Mouse (Mus musculus): Measurements from ENCODE around the gene Polr2a.
"Not testable (repeated sequence)": the region's sequence is repeated elsewhere in the genome, so short reads cannot be mapped to it uniquely, and the experiment has no call there.

The Polr2a gene

DNA sequence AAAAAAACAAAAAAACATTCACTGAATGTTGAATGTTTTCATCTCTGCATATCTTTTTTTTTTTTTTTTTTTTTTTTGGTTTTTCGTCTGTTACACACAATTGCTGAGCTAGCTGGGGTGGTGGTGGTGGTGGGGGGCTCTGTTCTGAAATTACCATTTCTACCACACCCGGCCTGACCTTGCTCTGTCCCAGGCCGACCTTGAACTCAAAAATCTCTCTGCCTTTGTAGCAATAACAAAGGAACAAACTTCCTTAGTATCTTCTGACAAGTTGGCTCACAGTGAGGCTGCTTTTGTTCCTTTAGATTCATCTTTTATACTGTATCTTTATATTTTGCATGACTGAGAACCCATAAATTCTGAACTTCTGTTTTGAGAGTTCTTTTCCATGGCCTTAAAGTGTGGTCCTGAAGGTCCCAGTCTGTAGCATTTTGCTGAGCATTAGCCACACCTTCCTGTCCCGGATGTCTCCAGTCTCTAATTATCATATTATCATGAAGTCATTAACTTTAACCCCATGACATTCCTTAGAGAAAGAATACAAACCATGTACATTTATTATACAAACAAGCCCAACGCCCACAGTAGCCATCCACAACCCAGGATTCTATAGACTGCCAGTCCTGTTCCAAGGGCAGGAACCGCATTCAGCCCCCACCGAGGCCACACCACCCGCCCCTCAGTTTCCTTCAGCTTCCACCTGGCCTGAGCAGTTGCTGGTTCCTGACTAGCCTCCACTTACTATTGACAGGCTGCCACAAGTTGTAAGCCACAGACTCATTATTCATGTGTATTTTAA lies 54.4 kb downstream of the Polr2a start:
- DNase-seq (ENCODE audit: low spot score), result no peak

DNA sequence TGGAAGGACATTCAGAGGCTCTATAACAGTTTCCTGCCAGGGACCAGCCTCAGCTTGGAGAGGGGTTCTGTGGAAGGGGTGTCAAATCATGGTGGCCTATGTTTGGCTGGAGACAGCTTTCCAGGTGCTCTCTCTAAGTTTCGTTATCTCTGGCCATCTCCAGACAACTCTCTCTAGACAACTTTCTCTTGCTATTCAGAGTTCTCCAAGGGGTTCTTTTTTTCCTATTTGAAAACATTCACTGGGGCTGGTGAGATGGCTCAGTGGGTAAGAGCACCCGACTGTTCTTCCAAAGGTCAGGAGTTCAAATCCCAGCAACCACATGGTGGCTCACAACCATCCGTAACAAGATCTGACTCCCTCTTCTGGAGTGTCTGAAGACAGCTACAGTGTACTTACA lies 55.1 kb downstream of the Polr2a start:
- DNase-seq (ENCODE audit: low spot score), result not testable (repeated sequence)

DNA sequence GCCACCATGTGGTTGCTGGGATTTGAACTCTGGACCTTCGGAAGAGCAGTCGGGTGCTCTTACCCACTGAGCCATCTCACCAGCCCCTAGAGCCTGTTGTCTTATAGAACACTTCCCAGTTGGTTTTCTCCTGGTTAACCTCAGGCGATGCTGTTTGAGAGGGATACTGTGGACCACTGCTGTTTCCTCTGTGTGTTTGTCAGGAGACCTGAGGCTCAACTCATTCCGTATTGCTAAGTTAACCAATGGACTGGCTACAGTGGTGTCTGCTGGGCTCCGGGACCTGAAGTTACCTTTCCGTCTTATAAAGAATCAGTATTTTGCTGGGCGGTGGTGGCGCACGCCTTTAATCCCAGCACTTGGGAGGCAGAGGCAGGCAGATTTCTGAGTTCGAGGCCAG lies 55.6 kb downstream of the Polr2a start:
- not testable (repeated sequence) for DNase-seq (ENCODE audit: low spot score)

DNA sequence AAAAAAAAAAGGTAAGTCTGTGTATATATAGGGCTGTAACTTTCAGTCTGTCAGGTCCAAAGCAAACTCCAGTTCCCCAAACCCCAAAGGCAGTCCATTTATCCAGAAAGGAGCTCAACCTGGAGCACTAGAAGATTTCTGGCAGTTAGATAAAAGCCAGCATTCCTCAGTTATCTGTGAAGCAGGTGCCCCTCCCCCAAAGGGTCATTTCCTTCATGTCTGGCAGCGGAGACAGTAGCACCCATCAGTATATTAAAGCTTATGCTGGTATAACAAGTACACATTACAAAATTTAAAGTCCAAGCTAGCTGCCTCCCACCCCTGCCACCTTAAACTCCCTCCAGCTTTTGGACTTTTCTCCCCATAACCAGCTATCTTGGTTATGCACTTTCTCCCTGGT lies 58.8 kb downstream of the Polr2a start:
- no peak for DNase-seq (ENCODE audit: low spot score)

DNA sequence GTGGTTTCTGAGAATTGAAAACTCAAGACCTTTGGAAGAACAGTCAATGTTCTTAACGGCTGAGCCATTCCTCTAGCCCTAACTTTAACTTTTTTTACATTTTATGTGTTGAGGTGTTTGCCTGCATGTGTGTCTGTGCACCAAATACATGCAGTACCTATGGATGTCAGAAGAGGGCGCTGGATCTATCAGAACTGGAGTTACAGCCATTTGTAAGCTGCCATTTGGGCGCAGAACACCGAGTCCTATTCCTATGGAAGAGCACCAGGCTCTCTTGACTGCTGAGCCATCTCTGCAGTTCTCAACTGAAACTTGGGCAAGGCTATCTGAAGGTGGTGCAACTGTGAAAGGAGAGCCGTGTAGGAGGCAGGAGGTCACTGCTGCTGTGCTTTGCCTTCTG lies 59.9 kb downstream of the Polr2a start:
- DNase-seq (ENCODE audit: low spot score), result no peak

DNA sequence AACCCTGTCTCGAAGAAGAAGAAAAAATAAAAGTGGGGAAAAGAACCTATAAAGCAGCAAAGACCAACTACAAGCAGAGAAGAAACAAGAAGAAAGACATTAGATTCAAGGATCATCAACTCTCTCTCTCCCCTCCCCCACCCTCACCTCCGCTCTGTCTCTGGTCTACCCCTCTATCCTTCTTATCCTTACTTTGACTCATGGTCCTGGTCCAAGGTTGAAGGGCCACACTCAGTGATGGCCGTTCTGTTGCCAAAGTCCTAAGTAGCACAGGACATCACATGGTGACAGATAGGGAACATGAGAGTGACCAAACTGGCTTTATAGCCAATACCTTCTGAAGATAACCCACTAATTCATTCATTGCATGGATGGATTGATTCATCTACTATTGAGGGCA lies 61.0 kb downstream of the Polr2a start:
- DNase-seq (ENCODE audit: low spot score), result no peak

DNA sequence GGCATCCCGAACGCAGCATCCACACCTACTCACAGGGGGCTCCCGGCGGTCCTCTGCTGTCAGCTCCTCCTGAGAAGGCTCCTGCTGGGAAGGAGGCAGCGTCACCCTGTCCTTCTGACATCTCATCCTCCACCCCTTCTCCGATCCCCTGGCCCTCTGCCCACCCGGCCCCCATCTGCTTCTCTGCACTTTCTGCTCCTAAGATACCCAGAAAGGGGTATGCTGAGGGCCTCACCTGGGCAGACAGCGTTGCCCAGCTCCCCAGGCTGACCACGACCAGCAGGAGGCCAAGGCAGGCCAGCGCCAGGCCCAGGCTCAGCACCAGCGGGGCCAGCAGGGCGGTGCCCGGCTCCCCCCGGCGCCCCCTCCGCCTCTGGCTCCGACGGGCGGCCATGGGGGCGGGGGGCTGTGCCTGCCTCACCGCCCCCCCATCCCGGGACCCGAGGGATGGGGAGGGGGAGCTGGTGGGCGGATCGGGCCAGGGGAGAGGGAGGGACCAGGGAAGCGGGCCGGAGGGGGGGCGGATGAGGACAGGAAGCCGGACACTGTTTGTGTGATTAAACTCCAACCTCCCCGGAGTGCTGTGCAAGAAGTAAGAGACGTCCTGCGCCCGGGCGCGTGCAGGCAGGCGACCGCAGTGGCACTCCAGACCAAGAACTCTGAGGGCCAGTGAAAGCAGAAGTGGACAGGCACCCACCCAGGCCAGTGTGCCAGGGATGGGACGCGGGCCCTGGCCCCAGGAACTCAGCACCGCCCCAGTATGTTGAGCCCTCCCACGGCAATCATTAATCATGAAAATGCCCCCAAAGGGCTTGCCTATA lies 62.9 kb downstream of the Polr2a start, which contains the start of the genes Tnfsf12 and Tnfsfm13:
Tnfsf12 (minus strand) TSS at position 489 of the 821 bp plus-strand sequence.
Tnfsfm13 (minus strand) TSS at position 738 of the 821 bp plus-strand sequence.
- DNase-seq (ENCODE audit: low spot score), result no peak

DNA sequence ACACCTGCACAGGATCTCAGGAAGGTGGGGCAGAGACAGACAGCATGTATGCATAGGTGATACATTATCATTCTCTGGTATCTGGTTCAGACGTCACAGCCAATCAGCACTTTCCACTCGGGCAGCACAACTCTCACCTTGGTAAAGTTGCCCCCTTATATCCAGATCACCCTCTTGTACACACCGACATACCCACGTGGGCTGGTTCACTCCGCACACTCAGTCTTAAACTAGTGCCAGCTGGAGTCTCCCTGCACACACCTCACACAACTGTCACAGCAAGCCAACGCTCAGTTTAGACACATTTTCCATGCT lies 63.4 kb downstream of the Polr2a start:
- no peak for DNase-seq (ENCODE audit: low spot score)

DNA sequence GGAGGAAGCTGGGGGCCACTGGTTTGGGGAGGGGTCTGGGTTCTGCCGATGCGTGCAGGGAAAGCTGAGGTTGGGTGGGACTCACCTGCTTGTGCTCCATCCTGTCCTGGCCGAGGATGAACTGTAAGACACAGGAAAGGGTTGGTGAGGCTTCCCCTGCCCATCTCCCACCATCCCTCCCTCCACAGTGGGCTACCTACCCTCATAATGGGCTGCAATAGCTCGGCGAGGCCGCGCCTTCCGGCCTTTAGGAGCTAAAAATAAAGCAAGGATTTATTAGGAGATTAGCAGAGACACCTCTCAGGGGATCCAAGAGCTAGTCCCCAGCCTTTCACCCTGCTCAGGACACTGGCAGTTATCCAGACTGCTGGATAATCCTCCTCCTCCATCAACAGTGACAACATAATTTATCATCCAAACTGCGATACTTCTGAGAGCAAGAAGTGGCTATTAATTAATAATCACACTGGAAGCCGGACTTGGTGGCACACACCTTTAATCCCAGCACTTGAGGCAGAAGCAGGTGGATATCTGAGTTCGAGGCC lies 64.9 kb downstream of the Polr2a start:
- DNase-seq (ENCODE audit: low spot score), result no peak

DNA sequence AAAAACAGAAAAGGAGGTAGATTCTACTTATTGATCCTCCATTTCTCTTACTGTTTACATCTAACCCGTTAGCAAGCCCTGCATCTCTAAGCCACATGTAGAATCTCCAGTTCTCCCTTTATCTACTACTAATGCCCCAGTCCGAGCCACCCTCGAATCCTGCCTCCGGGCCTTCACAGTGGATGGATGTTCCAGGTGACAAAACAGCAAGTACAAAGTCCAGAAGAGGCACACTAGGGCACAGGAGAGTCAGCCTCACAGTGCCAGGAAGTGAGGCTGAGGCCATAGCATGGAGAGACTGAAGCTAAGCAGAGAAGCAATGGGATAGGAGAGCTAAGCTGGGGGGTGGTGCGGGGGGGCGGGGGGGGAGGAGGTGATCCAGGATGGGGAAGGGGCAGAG lies 65.6 kb downstream of the Polr2a start:
- no peak for DNase-seq (ENCODE audit: low spot score)

DNA sequence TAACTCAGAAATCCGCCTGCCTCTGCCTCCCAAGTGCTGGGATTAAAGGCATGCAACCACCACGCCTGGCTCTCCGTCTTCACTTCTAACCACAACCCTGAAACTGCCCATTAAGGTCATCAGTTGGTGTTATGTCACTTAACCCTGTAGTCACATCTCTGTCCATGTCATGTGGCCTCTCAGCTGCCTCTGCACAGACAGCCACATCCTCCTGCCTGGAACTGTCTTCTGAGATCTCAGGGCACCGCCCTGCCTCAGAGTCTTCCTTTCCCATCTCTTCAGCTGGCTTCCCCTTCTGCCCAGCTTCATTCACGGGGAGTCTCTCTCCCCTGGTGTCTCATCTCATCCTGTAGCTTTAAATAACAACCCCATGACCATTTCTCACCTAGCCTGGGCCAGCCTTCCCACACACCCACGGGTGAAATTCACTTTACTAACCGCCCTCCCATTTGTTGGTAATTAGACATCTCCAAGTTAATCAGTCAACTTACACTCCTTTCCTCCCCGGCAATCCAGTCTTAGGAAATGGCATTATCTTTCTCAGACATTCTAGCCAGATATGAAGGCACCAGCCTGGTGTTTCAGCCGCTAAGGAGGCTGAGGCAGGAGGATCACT lies 66.1 kb downstream of the Polr2a start:
- DNase-seq (ENCODE audit: low spot score), result no peak

DNA sequence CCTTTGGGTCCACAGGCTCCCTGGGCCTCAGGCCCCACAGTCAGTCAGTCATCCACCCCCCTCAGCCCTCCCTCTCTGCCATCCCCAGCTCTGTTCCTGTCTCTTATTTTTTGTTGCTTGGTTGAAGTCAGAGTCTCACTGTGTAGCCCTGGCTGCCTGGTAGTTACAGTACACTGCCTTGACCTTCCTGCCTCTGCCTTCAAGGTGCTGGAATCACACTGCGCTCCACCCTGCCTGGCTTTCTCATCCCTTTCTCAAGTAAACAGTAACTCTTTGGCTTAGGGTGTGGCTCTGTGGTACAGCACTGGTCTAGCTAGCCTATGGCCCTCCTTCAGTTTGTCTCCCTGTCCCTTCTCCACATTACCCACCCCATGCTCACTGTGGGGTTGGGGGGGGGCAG lies 68.5 kb downstream of the Polr2a start:
- DNase-seq (ENCODE audit: low spot score), result no peak

DNA sequence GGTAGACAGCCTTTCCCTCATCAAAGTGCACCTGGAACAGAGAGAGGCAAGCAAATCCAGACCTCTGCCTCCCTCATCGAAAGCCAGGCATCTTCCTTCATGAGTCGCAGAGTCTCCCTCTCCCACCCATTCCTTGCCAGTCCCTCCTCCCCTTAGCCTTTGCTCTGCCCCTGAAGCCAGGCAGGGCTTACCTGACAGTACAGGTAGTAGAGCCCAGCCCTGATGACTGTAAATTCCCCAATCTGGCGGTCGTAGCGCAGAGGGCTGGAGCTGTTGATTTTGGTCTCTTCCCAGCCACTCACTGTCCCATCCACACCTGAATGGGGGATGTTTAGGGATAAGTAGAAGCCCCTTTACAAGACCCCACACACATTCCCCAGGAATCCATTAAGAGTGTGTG lies 71.4 kb downstream of the Polr2a start:
- no peak for DNase-seq (ENCODE audit: low spot score)

DNA sequence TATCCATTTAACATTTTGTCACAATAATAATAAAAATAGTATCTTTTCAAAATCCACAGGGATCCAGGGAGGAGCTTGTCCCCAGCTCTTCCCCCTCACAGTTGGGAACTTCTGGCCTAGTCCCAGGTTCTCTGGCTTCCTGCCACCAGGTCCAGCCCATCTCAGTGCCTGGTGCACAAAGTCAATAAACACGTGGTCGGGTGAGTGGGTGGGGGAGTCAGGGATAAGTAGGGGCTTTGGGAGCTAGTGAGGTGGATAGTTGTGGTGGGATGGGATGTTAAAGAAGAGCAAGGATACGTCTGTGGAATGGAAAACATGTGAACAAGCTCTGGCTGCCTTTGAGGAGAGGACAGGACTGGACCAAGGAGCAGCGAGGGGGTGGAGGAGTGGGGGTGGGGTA lies 72.1 kb downstream of the Polr2a start:
- DNase-seq (ENCODE audit: low spot score), result peak; percentile 72

DNA sequence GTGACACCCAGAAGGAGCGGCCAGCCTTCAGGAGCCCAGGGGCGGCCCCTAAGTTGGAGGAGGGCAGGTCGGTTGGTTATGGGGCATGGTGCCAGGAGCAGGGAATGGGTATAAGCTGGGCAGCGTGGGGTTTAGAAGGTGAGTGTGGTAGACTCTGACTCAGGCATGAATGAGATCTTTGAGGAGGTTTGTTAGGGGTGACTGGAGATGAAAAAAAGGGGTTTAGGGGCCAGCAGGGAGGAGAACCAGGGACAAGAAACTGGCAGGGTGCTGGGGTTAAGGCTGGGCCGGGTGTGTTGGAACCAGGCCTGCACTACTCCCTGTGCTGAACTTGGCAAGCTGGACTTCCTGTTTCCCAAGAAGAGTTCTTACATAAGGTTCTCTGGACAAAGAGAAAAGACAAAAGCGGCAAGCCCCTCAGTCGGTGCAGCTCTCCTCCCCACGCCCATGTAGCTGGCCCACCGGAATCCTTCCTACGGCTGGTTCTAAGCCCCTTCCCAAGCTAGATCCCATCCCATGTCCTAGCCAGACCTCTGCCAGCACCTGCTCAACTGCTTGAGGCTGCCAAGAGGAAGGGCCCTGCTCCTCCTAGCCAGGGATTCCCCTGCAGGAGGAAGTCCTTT lies 72.8 kb downstream of the Polr2a start, which contains the start of gene Tnfsf13:
Tnfsf13 (minus strand) TSS at position 259 of the 623 bp plus-strand sequence.
- no peak for DNase-seq (ENCODE audit: low spot score)

DNA sequence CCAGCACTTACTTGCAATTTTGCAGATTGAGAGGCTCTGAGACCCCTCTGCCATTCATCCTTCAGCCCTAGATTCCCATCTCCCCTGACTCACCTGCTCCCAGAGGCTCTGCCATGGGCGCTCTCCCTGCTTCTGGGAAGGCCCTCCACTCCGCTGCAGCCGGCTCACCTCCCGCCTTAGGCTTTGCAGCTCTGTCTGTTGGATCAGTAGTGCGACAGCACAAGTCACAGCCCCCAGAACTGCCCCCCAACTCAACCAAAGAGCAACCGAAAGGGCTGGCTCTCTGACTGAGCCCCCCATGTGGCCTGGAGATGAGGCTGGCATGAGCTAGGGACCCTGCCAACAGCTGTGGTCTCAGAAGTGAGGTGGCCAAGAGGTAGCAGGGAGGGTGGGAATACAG lies 73.5 kb downstream of the Polr2a start:
- DNase-seq (ENCODE audit: low spot score), result no peak

DNA sequence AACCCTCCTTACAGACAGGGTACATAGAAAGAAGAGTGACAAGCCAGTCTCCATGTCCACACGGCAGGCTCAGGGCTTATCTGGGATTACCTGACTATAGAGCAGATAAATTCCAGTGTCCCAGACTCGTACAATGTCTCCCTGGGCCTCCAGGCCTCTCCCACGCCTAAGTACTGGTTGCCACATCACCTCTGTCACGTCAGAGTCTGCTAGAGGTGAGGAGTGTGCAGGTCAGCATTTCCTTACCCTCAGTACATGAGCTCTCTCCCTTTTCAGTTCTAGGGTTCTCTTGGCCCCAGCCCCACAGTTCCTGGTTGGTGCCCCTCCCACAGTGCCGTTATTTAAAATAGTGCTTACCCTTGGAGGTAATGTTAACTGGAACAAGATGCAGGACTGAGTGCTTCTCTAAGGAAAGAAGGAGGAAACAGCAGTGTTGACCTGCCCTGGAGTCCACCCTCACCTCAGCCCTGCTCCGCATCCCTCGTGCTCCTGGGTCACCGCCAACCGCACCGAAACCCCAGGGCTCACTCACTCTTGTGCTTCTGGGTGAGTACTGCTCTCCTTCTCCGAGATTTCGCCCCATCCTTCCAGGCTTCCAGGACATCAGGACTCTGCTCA lies 74.2 kb downstream of the Polr2a start:
- no peak for DNase-seq (ENCODE audit: low spot score)
